Mouse (Mus musculus): Measurements from ENCODE around the gene BC030867. TPM values are rescaled to one million over a fixed set of nuclear protein-coding genes. Genes with fewer than 3 reads are reported as not detected.
A peak's percentile ranks its signal among the peaks of the same experiment; 100 is the strongest.

BC030867 gene
- polyA plus RNA-seq, 1 experiment from 2014 or later, result 5.5 TPM

GRCm38 (mm10) chr11:102283922-102284321 is 35.2 kb downstream of the BC030867 start:
- no peak for ATAC-seq
- peak overlapping the region; percentile 83; the same call in 1 of the 2 replicates for H3K27ac ChIP-seq (ENCODE audit: low read length)
- no peaks in the 10 kb centered on the region; the same call in 1 of the 2 replicates for H3K36me3 ChIP-seq (ENCODE audit: control insufficient read depth, insufficient read depth)
- H3K4me3 ChIP-seq (replicated peaks; ENCODE audit: low read length), result peak overlapping the region; percentile 68
- no peaks in the 10 kb centered on the region for H3K27me3 ChIP-seq (replicated peaks; ENCODE audit: control insufficient read depth, insufficient read depth, low read length)
- H3K4me1 ChIP-seq (replicated peaks; ENCODE audit: control insufficient read depth, insufficient read depth, low read length), result peaks cover 13% of the 10 kb centered on the region
- peak overlapping the region; percentile 47 for H3K4me2 ChIP-seq (ENCODE audit: low read length)
- WGBS, result 90% methylated on average over 6 of the region's 6 CpGs
- H3K9me3 ChIP-seq (ENCODE audit: control insufficient read depth, low read length), result no peaks in the 10 kb centered on the region
- no peak overlapping the region for H3K9ac ChIP-seq (replicated peaks; ENCODE audit: low read depth, low read length)

GRCm38 (mm10) chr11:102284501-102285094 is 35.9 kb downstream of the BC030867 start, which contains the start of gene Tmub2:
Gene Tmub2 (plus strand): TSS chr11:102284931.
- peak within 1 kb of the TSS; percentile 68 for H3K4me3 ChIP-seq (replicated peaks; ENCODE audit: low read length)
- peak; percentile 93 for ATAC-seq
- peak within 1 kb of the TSS; percentile 75 for H3K4me2 ChIP-seq (ENCODE audit: low read length)

GRCm38 (mm10) chr11:102285095-102285834 is 36.6 kb downstream of the BC030867 start:
- whole genome bisulfite sequencing, result 5% methylated on average over 31 of the region's 31 CpGs
- ATAC-seq, result peak; percentile 66
- H3K4me3 ChIP-seq (replicated peaks; ENCODE audit: low read length), result peak overlapping the region; percentile 68

More at GRCm38 (mm10) chr11:102284501-102285094, 35.9 kb downstream of the BC030867 start, which contains the start of gene Tmub2:
- no peaks in the 10 kb centered on the region; the same call in 1 of the 2 replicates for H3K36me3 ChIP-seq (ENCODE audit: control insufficient read depth, insufficient read depth)
- H3K9ac ChIP-seq (replicated peaks; ENCODE audit: low read depth, low read length), result peak within 1 kb of the TSS; percentile 76
- WGBS, result 0% methylated on average over 32 of the region's 32 CpGs
- H3K27me3 ChIP-seq (replicated peaks; ENCODE audit: control insufficient read depth, insufficient read depth, low read length), result no peaks in the 10 kb centered on the region
- peak within 1 kb of the TSS; percentile 83 for H3K27ac ChIP-seq (ENCODE audit: low read length)
- no peaks in the 10 kb centered on the region for H3K9me3 ChIP-seq (ENCODE audit: control insufficient read depth, low read length)
- peaks cover 13% of the 10 kb centered on the region for H3K4me1 ChIP-seq (replicated peaks; ENCODE audit: control insufficient read depth, insufficient read depth, low read length)

GRCm38 (mm10) chr11:102287485-102287884 is 38.8 kb downstream of the BC030867 start:
- no peak for ATAC-seq
- Histone ChIP-seq H3K36me3 (ENCODE audit: control insufficient read depth, insufficient read depth) (peaks cover 15% of the 10 kb centered on the region), H3K4me2 (ENCODE audit: low read length) (no peak overlapping the region), H3K27me3 (replicated peaks; ENCODE audit: control insufficient read depth, insufficient read depth, low read length) (no peaks in the 10 kb centered on the region), H3K9me3 (ENCODE audit: control insufficient read depth, low read length) (no peaks in the 10 kb centered on the region), H3K4me3 (replicated peaks; ENCODE audit: low read length) (no peak overlapping the region), H3K4me1 (replicated peaks; ENCODE audit: control insufficient read depth, insufficient read depth, low read length) (peaks cover 13% of the 10 kb centered on the region), H3K27ac (ENCODE audit: low read length) (no peak overlapping the region), H3K9ac (replicated peaks; ENCODE audit: low read depth, low read length) (no peak overlapping the region)
- WGBS, result 86% methylated on average over 8 of the region's 8 CpGs

More at GRCm38 (mm10) chr11:102285095-102285834, 36.6 kb downstream of the BC030867 start:
- Histone ChIP-seq H3K27me3 (replicated peaks; ENCODE audit: control insufficient read depth, insufficient read depth, low read length) (no peaks in the 10 kb centered on the region), H3K4me1 (replicated peaks; ENCODE audit: control insufficient read depth, insufficient read depth, low read length) (peaks cover 13% of the 10 kb centered on the region), H3K27ac (ENCODE audit: low read length) (peak overlapping the region; percentile 83), H3K9ac (replicated peaks; ENCODE audit: low read depth, low read length) (peak overlapping the region; percentile 76), H3K4me2 (ENCODE audit: low read length) (peak overlapping the region; percentile 75), H3K36me3 (ENCODE audit: control insufficient read depth, insufficient read depth) (no peaks in the 10 kb centered on the region; the same call in 1 of the 2 replicates), H3K9me3 (ENCODE audit: control insufficient read depth, low read length) (no peaks in the 10 kb centered on the region)

GRCm38 (mm10) chr11:102288027-102288804 is 39.5 kb downstream of the BC030867 start:
- Histone ChIP-seq H3K9ac (replicated peaks; ENCODE audit: low read depth, low read length) (no peak overlapping the region), H3K9me3 (ENCODE audit: control insufficient read depth, low read length) (no peaks in the 10 kb centered on the region), H3K27ac (ENCODE audit: low read length) (no peak overlapping the region), H3K4me2 (ENCODE audit: low read length) (no peak overlapping the region), H3K27me3 (replicated peaks; ENCODE audit: control insufficient read depth, insufficient read depth, low read length) (no peaks in the 10 kb centered on the region), H3K4me3 (replicated peaks; ENCODE audit: low read length) (no peak overlapping the region), H3K4me1 (replicated peaks; ENCODE audit: control insufficient read depth, insufficient read depth, low read length) (peaks cover 13% of the 10 kb centered on the region), H3K36me3 (ENCODE audit: control insufficient read depth, insufficient read depth) (peaks cover 15% of the 10 kb centered on the region)
- ATAC-seq, result no peak
- WGBS, result 89% methylated on average over 8 of the region's 8 CpGs

GRCm38 (mm10) chr11:102288913-102289312 is 40.2 kb downstream of the BC030867 start:
- peaks cover 13% of the 10 kb centered on the region for H3K4me1 ChIP-seq (replicated peaks; ENCODE audit: control insufficient read depth, insufficient read depth, low read length)
- peaks cover 18% of the 10 kb centered on the region for H3K36me3 ChIP-seq (ENCODE audit: control insufficient read depth, insufficient read depth)
- H3K9me3 ChIP-seq (ENCODE audit: control insufficient read depth, low read length), result no peaks in the 10 kb centered on the region
- no peak overlapping the region for H3K4me3 ChIP-seq (replicated peaks; ENCODE audit: low read length)
- WGBS, result 76% methylated on average over 2 of the region's 2 CpGs
- H3K27me3 ChIP-seq (replicated peaks; ENCODE audit: control insufficient read depth, insufficient read depth, low read length), result no peaks in the 10 kb centered on the region
- ATAC-seq, result no peak
- H3K4me2 ChIP-seq (ENCODE audit: low read length), result no peak overlapping the region
- no peak overlapping the region for H3K27ac ChIP-seq (ENCODE audit: low read length)
- H3K9ac ChIP-seq (replicated peaks; ENCODE audit: low read depth, low read length), result no peak overlapping the region

- H3K27ac ChIP-seq (ENCODE audit: low read length), result no peak overlapping the region
- no peak overlapping the region for H3K9ac ChIP-seq (replicated peaks; ENCODE audit: low read depth, low read length)
- H3K27me3 ChIP-seq (replicated peaks; ENCODE audit: control insufficient read depth, insufficient read depth, low read length), result no peaks in the 10 kb centered on the region
- H3K4me2 ChIP-seq (ENCODE audit: low read length), result no peak overlapping the region
- H3K4me1 ChIP-seq (replicated peaks; ENCODE audit: control insufficient read depth, insufficient read depth, low read length), result peaks cover 18% of the 10 kb centered on the region
- WGBS, result 50% methylated on average over 6 of the region's 6 CpGs
- no peak overlapping the region for H3K4me3 ChIP-seq (replicated peaks; ENCODE audit: low read length)
- H3K9me3 ChIP-seq (ENCODE audit: control insufficient read depth, low read length), result no peaks in the 10 kb centered on the region
- ATAC-seq, result no peak
- H3K36me3 ChIP-seq (ENCODE audit: control insufficient read depth, insufficient read depth), result peaks cover 18% of the 10 kb centered on the region
These were observed 40.9 kb downstream of the BC030867 start for GRCm38 (mm10) chr11:102289511-102290100.

GRCm38 (mm10) chr11:102290141-102290540 is 41.5 kb downstream of the BC030867 start:
- peaks cover 18% of the 10 kb centered on the region for H3K36me3 ChIP-seq (ENCODE audit: control insufficient read depth, insufficient read depth)
- H3K4me1 ChIP-seq (replicated peaks; ENCODE audit: control insufficient read depth, insufficient read depth, low read length), result peaks cover 24% of the 10 kb centered on the region
- H3K27me3 ChIP-seq (replicated peaks; ENCODE audit: control insufficient read depth, insufficient read depth, low read length), result no peaks in the 10 kb centered on the region
- H3K9me3 ChIP-seq (ENCODE audit: control insufficient read depth, low read length), result no peaks in the 10 kb centered on the region
- H3K27ac ChIP-seq (ENCODE audit: low read length), result no peak overlapping the region
- WGBS, result 81% methylated on average over 4 of the region's 4 CpGs
- H3K4me3 ChIP-seq (replicated peaks; ENCODE audit: low read length), result no peak overlapping the region
- ATAC-seq, result no peak
- no peak overlapping the region for H3K4me2 ChIP-seq (ENCODE audit: low read length)
- no peak overlapping the region for H3K9ac ChIP-seq (replicated peaks; ENCODE audit: low read depth, low read length)

All from forebrain, embryonic 16.5 days (tissue).